Mouse (Mus musculus) heart, embryonic 11.5 days (tissue): Measurements from ENCODE around the gene Tbc1d9. TPM values are rescaled to one million over a fixed set of nuclear protein-coding genes. Genes with fewer than 3 reads are reported as not detected.
A peak's percentile ranks its signal among the peaks of the same experiment; 100 is the strongest.

Experiments used
- ATAC-seq: fragments of 200-750 bp; cut with Nextera tagmentation; replicated peaks from 2 replicates; pipeline ENCODE4 v1.8.0; 2017; ENCODE audit warnings: moderate library complexity; ENCODE audit not compliant: insufficient number of reproducible peaks, low FRiP score, low TSS enrichment
- H3K27ac ChIP-seq: fragments of 300-500 bp; sonication (generic); 2 replicates; pipeline ENCODE4 v1.5.1; 2014; ENCODE audit warnings: mild to moderate bottlenecking, low read depth, low read length
- H3K27me3 ChIP-seq: fragments of 300-500 bp; sonication (generic); 2 replicates; pipeline ENCODE4 v1.6.1; 2014; ENCODE audit warnings: mild to moderate bottlenecking, low read length, mixed read lengths; ENCODE audit not compliant: control insufficient read depth, insufficient read depth
- H3K36me3 ChIP-seq: fragments of 300-500 bp; sonication (generic); 2 replicates; pipeline ENCODE4 v1.6.1; 2014; ENCODE audit warnings: mild to moderate bottlenecking, low read length, moderate library complexity, mixed read lengths; ENCODE audit not compliant: control insufficient read depth, insufficient read depth
- H3K4me1 ChIP-seq: fragments of 300-500 bp; sonication (generic); 2 replicates; pipeline ENCODE4 v1.6.1; 2014; ENCODE audit warnings: low read length; ENCODE audit not compliant: control insufficient read depth, insufficient read depth
- H3K4me2 ChIP-seq: fragments of 300-500 bp; sonication (generic); 2 replicates; pipeline ENCODE4 v1.6.1; 2014; ENCODE audit warnings: mild to moderate bottlenecking, moderate library complexity
- H3K4me3 ChIP-seq: fragments of 300-500 bp; sonication (generic); 2 replicates; pipeline ENCODE4 v1.5.1; 2014; ENCODE audit warnings: low read depth, low read length
- H3K9ac ChIP-seq: fragments of 300-500 bp; sonication (generic); 2 replicates; pipeline ENCODE4 v1.6.1; 2014; ENCODE audit warnings: mild to moderate bottlenecking, low read depth, low read length, moderate library complexity
- H3K9me3 ChIP-seq: fragments of 300-500 bp; sonication (generic); replicated peaks from 2 replicates; pipeline ENCODE4 v1.6.1; 2016; ENCODE audit warnings: low read length; ENCODE audit not compliant: control insufficient read depth
- WGBS: fragments of 180-500 bp; shearing (Covaris S2); extraction: QIAGEN DNeasy Blood & Tissue Kit; methylation state at CpG from one replicate; pipeline ENCODE4 v1.1.7; 2014; ENCODE audit not compliant: insufficient replicate concordance; 5-methylcytosine and 5-hydroxymethylcytosine counted together
- polyA plus RNA-seq: library from polyadenylated mRNA; unstranded; fragments of >200 nt; fragmentation: Nextera tagmentation; extraction: Ambion mirVana; gene quantifications from 2 replicates; pipeline ENCODE4 v1.2.1, GENCODE M21; 2014

The Tbc1d9 gene
- polyA plus RNA-seq, 1 experiment from 2014 or later = 1.2 TPM

GRCm38 (mm10) chr8:83152470-83152869 is 12.7 kb upstream of the Tbc1d9 start:
- ATAC-seq = no peak

DNA sequence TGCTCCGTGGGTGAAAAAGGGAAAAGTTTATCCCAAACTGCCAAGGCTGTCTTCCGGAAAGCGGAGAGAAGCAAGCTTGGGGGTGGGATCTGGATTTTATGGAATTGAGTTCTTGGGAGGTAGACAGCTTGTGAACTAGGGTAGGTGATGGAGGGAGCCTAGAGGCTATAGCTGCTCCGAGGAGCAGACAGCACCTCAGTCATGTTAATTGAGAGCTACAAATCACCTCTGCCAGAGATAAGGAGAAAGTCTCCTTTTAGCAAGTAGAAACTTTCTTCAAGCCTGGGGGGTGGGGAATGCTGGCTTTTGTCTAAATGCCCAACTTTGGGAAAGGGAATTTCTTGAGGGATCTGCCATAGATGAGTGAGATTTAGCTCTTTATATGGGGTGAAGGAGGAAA is 10.0 kb upstream of the Tbc1d9 start:
- WGBS = 21% methylated on average over 4 of the region's 4 CpGs
- H3K4me1 ChIP-seq = no peaks in the 10 kb centered on the region
- no peak overlapping the region for H3K4me2 ChIP-seq
- H3K27ac ChIP-seq = no peak overlapping the region
- no peak overlapping the region for H3K4me3 ChIP-seq
- H3K9me3 ChIP-seq = no peaks in the 10 kb centered on the region
- no peak for ATAC-seq
- no peaks in the 10 kb centered on the region for H3K36me3 ChIP-seq
- H3K27me3 ChIP-seq = no peaks in the 10 kb centered on the region
- no peak overlapping the region for H3K9ac ChIP-seq

More at GRCm38 (mm10) chr8:83152470-83152869, 12.7 kb upstream of the Tbc1d9 start:
- Histone ChIP-seq H3K4me1 (no peaks in the 10 kb centered on the region), H3K4me3 (no peak overlapping the region), H3K4me2 (no peak overlapping the region), H3K27ac (no peak overlapping the region), H3K27me3 (no peaks in the 10 kb centered on the region), H3K9ac (no peak overlapping the region), H3K36me3 (no peaks in the 10 kb centered on the region), H3K9me3 (no peaks in the 10 kb centered on the region)
- 64% methylated on average over 4 of the region's 4 CpGs for WGBS

GRCm38 (mm10) chr8:83158971-83159370 is 6.2 kb upstream of the Tbc1d9 start:
- no peaks in the 10 kb centered on the region for H3K4me1 ChIP-seq
- 45% methylated on average over 3 of the region's 3 CpGs for WGBS

GRCm38 (mm10) chr8:83159615-83160014 is 5.5 kb upstream of the Tbc1d9 start:
- Histone ChIP-seq H3K27me3 (0 out of 2 replicates have a peak, but pooled peaks cover 2% of the 10 kb centered on the region), H3K36me3 (no peaks in the 10 kb centered on the region), H3K9ac (no peak overlapping the region), H3K9me3 (no peaks in the 10 kb centered on the region), H3K4me1 (no peaks in the 10 kb centered on the region), H3K4me2 (no peak overlapping the region), H3K27ac (no peak overlapping the region), H3K4me3 (no peak overlapping the region)
- ATAC-seq = no peak
- 70% methylated on average over 1 of the region's 1 CpGs for WGBS

More at GRCm38 (mm10) chr8:83158971-83159370, 6.2 kb upstream of the Tbc1d9 start:
- Histone ChIP-seq H3K9me3 (no peaks in the 10 kb centered on the region), H3K36me3 (no peaks in the 10 kb centered on the region), H3K4me2 (no peak overlapping the region), H3K4me3 (no peak overlapping the region), H3K27me3 (0 out of 2 replicates have a peak, but pooled peaks cover 2% of the 10 kb centered on the region), H3K9ac (no peak overlapping the region), H3K27ac (no peak overlapping the region)
- no peak for ATAC-seq

- no peak overlapping the region for H3K9ac ChIP-seq
- WGBS = 64% methylated on average over 2 of the region's 2 CpGs
- peaks cover 4% of the 10 kb centered on the region; the same call in 1 of the 2 replicates for H3K4me1 ChIP-seq
- no peak overlapping the region for H3K4me2 ChIP-seq
- H3K9me3 ChIP-seq = no peaks in the 10 kb centered on the region
- H3K27me3 ChIP-seq = 0 out of 2 replicates have a peak, but pooled peaks cover 4% of the 10 kb centered on the region
- no peak for ATAC-seq
- H3K36me3 ChIP-seq = no peaks in the 10 kb centered on the region
- no peak overlapping the region for H3K27ac ChIP-seq
- no peak overlapping the region for H3K4me3 ChIP-seq
These were observed 4.5 kb upstream of the Tbc1d9 start for GRCm38 (mm10) chr8:83160613-83161012.

- ATAC-seq = peak; percentile 66
- no peaks in the 10 kb centered on the region for H3K9me3 ChIP-seq
- H3K4me3 ChIP-seq = peak within 1 kb of the TSS; percentile 66
- H3K9ac ChIP-seq = peak within 1 kb of the TSS; percentile 78
- H3K4me2 ChIP-seq = peak within 1 kb of the TSS; percentile 93
- peaks cover 4% of the 10 kb centered on the region; the same call in 1 of the 2 replicates for H3K27me3 ChIP-seq
- H3K27ac ChIP-seq = peak within 1 kb of the TSS; percentile 43
- H3K36me3 ChIP-seq = no peaks in the 10 kb centered on the region
- H3K4me1 ChIP-seq = peaks cover 4% of the 10 kb centered on the region; the same call in 1 of the 2 replicates
- WGBS = 3% methylated on average over 54 of the region's 54 CpGs
These were observed 1.0 kb downstream of the Tbc1d9 start, which contains the start of gene Gm10645 for GRCm38 (mm10) chr8:83165931-83166867. Gene Gm10645 (minus strand): TSS chr8:83166170.

GRCm38 (mm10) chr8:83167932-83168331 is 2.8 kb downstream of the Tbc1d9 start:
- H3K9me3 ChIP-seq = no peaks in the 10 kb centered on the region
- no peak overlapping the region for H3K27ac ChIP-seq
- no peak for ATAC-seq
- H3K4me2 ChIP-seq = no peak overlapping the region
- H3K27me3 ChIP-seq = peaks cover 4% of the 10 kb centered on the region; the same call in 1 of the 2 replicates
- peaks cover 4% of the 10 kb centered on the region; the same call in 1 of the 2 replicates for H3K4me1 ChIP-seq
- 45% methylated on average over 3 of the region's 3 CpGs for WGBS
- H3K36me3 ChIP-seq = no peaks in the 10 kb centered on the region
- H3K4me3 ChIP-seq = no peak overlapping the region
- H3K9ac ChIP-seq = no peak overlapping the region

- no peak for ATAC-seq
- Histone ChIP-seq H3K4me1 (peaks cover 4% of the 10 kb centered on the region; the same call in 1 of the 2 replicates), H3K9me3 (no peaks in the 10 kb centered on the region), H3K36me3 (no peaks in the 10 kb centered on the region), H3K9ac (no peak overlapping the region), H3K4me3 (no peak overlapping the region), H3K4me2 (no peak overlapping the region), H3K27ac (no peak overlapping the region), H3K27me3 (peaks cover 2% of the 10 kb centered on the region; the same call in 1 of the 2 replicates)
- 80% methylated on average over 3 of the region's 3 CpGs for WGBS
These were observed 4.0 kb downstream of the Tbc1d9 start for GRCm38 (mm10) chr8:83169127-83169526.
